Mouse (Mus musculus) midbrain, embryonic 11.5 days (tissue): ENCODE data around the gene Moxd1. TPM values are rescaled to one million over a fixed set of nuclear protein-coding genes. Genes with fewer than 3 reads are reported as not detected.

Source experiments
- ATAC-seq: fragments of 200-750 bp; cut with Nextera tagmentation; 2 replicates; pipeline ENCODE4 v1.8.0; 2017; ENCODE audit warnings: moderate TSS enrichment, moderate library complexity; ENCODE audit not compliant: low FRiP score
- DNase-seq: peaks from one replicate; pipeline ENCODE4 v3.0.0; 2015; ENCODE audit warnings: low spot score; ENCODE audit errors: missing footprints
- H3K27ac ChIP-seq: fragments of 300-500 bp; sonication (generic); 2 replicates; pipeline ENCODE4 v1.5.1; 2014; ENCODE audit warnings: low read depth, low read length
- H3K27me3 ChIP-seq: fragments of 300-500 bp; sonication (generic); 2 replicates; pipeline ENCODE4 v1.6.1; 2014; ENCODE audit warnings: mild to moderate bottlenecking, low read length, moderate library complexity, mixed read lengths; ENCODE audit not compliant: control insufficient read depth, insufficient read depth
- H3K36me3 ChIP-seq: fragments of 300-500 bp; sonication (generic); 2 replicates; pipeline ENCODE4 v1.6.1; 2014; ENCODE audit warnings: mild to moderate bottlenecking, low read length, moderate library complexity, mixed read lengths; ENCODE audit not compliant: control insufficient read depth, insufficient read depth
- H3K4me1 ChIP-seq: fragments of 300-500 bp; sonication (generic); 2 replicates; pipeline ENCODE4 v1.6.1; 2014; ENCODE audit warnings: low read length; ENCODE audit not compliant: control insufficient read depth, insufficient read depth
- H3K4me2 ChIP-seq: fragments of 300-500 bp; sonication (generic); 2 replicates; pipeline ENCODE4 v1.6.1; 2014; ENCODE audit warnings: mild to moderate bottlenecking, moderate library complexity
- H3K4me3 ChIP-seq: fragments of 300-500 bp; sonication (generic); 2 replicates; pipeline ENCODE4 v1.5.1; 2014; ENCODE audit warnings: low read depth, low read length
- H3K9ac ChIP-seq: fragments of 300-500 bp; sonication (generic); 2 replicates; pipeline ENCODE4 v1.6.1; 2014; ENCODE audit warnings: low read length
- H3K9me3 ChIP-seq: fragments of 300-500 bp; sonication (generic); 2 replicates; pipeline ENCODE4 v1.6.1; 2016; ENCODE audit warnings: low read length; ENCODE audit not compliant: control insufficient read depth
- WGBS: fragments of 180-500 bp; shearing (Covaris S2); extraction: QIAGEN DNeasy Blood & Tissue Kit; methylation state at CpG from one replicate; pipeline ENCODE4 v1.1.7; 2014; 5-methylcytosine and 5-hydroxymethylcytosine counted together
- polyA plus RNA-seq: library from polyadenylated mRNA; unstranded; fragments of >200 nt; fragmentation: Nextera tagmentation; extraction: Ambion mirVana; gene quantifications from 2 replicates; pipeline ENCODE4 v1.2.1, GENCODE M21; 2014

The Moxd1 gene
- polyA plus RNA-seq, 1 experiment from 2014 or later = 1.8 TPM

DNA sequence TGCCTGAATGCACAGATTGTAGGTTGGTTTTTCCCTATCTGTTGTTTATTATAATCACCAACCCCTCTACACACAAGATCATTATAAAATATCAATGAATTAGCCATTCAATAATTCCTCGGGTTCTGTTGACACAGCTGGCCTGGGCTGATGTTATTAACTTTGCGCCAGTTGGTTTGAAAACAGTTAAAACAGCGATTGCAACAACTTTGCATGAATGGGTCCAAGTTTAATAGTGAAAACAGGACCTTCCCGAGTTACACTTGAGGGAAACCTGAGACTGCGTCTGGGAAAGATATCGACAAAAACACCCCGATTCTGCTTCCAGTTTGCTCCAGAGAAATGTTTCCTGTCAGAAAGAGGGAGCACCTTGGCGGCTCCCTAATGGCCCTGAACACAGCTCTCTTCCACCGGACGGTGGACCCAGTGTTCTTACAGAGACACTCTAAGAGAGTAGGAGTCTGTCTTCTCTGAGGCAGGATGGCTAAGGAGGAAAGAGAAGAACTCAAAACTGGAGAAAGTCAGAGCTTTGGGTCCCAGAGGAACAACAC lies 116.4 kb downstream of the Moxd1 start:
- 85% methylated on average over 10 of the region's 10 CpGs for WGBS
- DNase-seq = no peak

DNA sequence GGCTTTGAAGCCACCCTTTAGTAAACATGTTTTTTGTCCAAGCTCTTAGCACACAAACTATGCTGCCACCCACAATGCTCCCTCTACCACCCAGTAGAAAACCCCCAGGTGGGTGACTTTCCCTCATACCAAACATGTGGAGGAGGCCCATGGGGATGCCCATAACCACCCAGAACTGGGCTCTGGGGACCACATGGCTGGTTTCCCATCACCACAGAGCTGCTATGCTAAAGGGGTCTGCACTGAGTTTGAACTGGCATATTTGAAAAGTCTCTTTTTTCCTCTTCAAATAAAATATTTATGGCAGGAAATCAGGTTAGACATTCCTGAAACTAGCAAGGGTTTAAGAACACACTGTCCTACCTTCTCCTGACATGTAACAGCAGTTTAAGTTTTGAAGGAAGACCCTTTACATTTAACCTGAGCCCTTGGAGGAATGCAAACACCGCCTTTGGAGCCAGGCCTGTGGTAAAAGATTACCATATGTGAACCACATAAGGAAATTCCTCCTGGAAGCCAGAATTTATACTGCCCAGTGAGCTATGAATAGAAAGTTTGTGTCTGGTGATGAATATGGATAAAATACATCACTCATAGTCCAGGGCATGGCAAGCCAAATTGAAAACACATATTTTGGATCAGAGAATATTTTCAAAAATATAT lies 117.4 kb downstream of the Moxd1 start:
- Histone ChIP-seq H3K27ac (no peak overlapping the region), H3K27me3 (no peaks in the 10 kb centered on the region), H3K4me1 (no peaks in the 10 kb centered on the region), H3K4me2 (no peak overlapping the region), H3K4me3 (no peak overlapping the region), H3K9me3 (no peaks in the 10 kb centered on the region; the same call in 1 of the 2 replicates), H3K36me3 (no peaks in the 10 kb centered on the region), H3K9ac (no peak overlapping the region)
- WGBS = 85% methylated on average over 1 of the region's 1 CpGs
- ATAC-seq (no peak), DNase-seq (no peak)

More for the DNA sequence above, 116.4 kb downstream of the Moxd1 start:
- H3K4me3 ChIP-seq = no peak overlapping the region
- H3K27ac ChIP-seq = no peak overlapping the region
- H3K4me1 ChIP-seq = no peaks in the 10 kb centered on the region
- H3K9me3 ChIP-seq = no peaks in the 10 kb centered on the region; the same call in 1 of the 2 replicates
- no peak overlapping the region for H3K4me2 ChIP-seq
- H3K27me3 ChIP-seq = no peaks in the 10 kb centered on the region
- H3K9ac ChIP-seq = no peak overlapping the region
- H3K36me3 ChIP-seq = no peaks in the 10 kb centered on the region
- no peak for ATAC-seq

DNA sequence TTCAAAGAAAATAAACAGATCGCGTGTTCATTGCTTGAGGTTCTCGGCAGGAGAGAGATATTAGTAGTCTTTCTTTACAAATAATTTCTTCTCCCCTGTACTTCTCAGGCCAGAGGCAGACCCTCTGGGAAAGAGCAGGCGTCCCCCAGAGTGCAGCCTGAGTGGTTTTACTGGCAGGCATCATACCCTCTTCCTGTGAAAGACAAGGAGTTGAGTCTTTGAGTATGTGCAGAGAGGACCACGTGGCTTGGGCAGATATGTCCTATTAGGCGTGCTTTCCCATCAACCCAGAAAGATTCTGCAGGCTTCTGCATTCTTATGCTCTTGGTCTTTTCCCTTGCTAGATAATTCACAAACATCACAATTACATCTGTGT lies 117.9 kb downstream of the Moxd1 start:
- WGBS = 88% methylated on average over 6 of the region's 6 CpGs
- no peaks in the 10 kb centered on the region for H3K36me3 ChIP-seq
- H3K4me2 ChIP-seq = no peak overlapping the region
- H3K27me3 ChIP-seq = no peaks in the 10 kb centered on the region
- no peaks in the 10 kb centered on the region for H3K4me1 ChIP-seq
- no peak for DNase-seq
- H3K4me3 ChIP-seq = no peak overlapping the region
- no peaks in the 10 kb centered on the region; the same call in 1 of the 2 replicates for H3K9me3 ChIP-seq
- no peak for ATAC-seq
- no peak overlapping the region for H3K27ac ChIP-seq
- no peak overlapping the region for H3K9ac ChIP-seq

DNA sequence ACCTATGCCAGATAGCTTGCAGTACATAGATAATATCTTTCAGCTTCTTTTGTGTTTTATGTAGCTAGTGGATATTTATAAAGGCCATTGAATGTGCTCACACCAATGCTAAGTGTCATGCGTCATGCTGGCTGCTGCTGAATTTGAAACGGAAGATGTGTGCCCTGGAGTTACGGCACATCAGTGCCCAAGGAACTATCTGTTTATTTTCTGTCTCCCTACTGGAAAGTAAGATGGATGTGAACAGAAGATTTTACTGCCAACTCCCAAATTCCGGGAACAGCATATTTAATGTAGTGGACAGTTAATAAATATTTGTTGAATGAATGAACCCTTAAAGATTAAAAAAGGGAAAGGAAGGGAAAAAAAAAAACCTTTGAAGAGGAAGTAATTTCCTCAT lies 119.8 kb downstream of the Moxd1 start:
- H3K27me3 ChIP-seq = no peaks in the 10 kb centered on the region
- H3K27ac ChIP-seq = no peak overlapping the region
- H3K4me3 ChIP-seq = no peak overlapping the region
- no peaks in the 10 kb centered on the region for H3K9me3 ChIP-seq
- ATAC-seq (no peak), DNase-seq (no peak)
- 85% methylated on average over 4 of the region's 4 CpGs for WGBS
- no peaks in the 10 kb centered on the region for H3K4me1 ChIP-seq
- no peak overlapping the region for H3K4me2 ChIP-seq
- H3K9ac ChIP-seq = no peak overlapping the region
- H3K36me3 ChIP-seq = no peaks in the 10 kb centered on the region

Other genes with a start within 250 kb of the Moxd1 start
- not detected in 2 replicates for gene Taar6, start 237.9 kb upstream of the Moxd1 start, polyA plus RNA-seq
- not detected in 2 replicates for gene Taar7a, start 230.0 kb upstream of the Moxd1 start, polyA plus RNA-seq
- gene Taar7b, start 223.6 kb upstream of the Moxd1 start, polyA plus RNA-seq = not detected in 2 replicates
- gene Taar7d, start 196.3 kb upstream of the Moxd1 start, polyA plus RNA-seq = not detected in 2 replicates
- gene Taar7e, start 185.9 kb upstream of the Moxd1 start, polyA plus RNA-seq = not detected in 2 replicates
- not detected in 2 replicates for gene Taar7f, start 174.0 kb upstream of the Moxd1 start, polyA plus RNA-seq
- gene Taar8a, start 147.0 kb upstream of the Moxd1 start, polyA plus RNA-seq = not detected in 2 replicates
- not detected in 2 replicates for gene Taar8b, start 131.2 kb upstream of the Moxd1 start, polyA plus RNA-seq
- gene Taar8c, start 121.6 kb upstream of the Moxd1 start, polyA plus RNA-seq = not detected in 2 replicates
- not detected in 2 replicates for gene Taar9, start 114.0 kb upstream of the Moxd1 start, polyA plus RNA-seq
- 98.6 and 99.6 TPM in 2 replicates for gene Stx7, start 74.2 kb upstream of the Moxd1 start, polyA plus RNA-seq